Mouse (Mus musculus): ENCODE results near the gene Ttc28. TPM values are rescaled to one million over a fixed set of nuclear protein-coding genes. Genes with fewer than 3 reads are reported as not detected.
A peak's percentile ranks its signal among the peaks of the same experiment; 100 is the strongest.

Ttc28 gene
- polyA plus RNA-seq, 1 experiment from 2014 or later = 10.2 TPM

GRCm38 (mm10) chr5:110997692-110998091, 118.1 kb downstream of the Ttc28 start:
- 73% methylated on average over 7 of the region's 7 CpGs for WGBS
- no peak overlapping the region for H3K9ac ChIP-seq
- H3K4me3 ChIP-seq (replicated peaks) = no peak overlapping the region
- H3K4me2 ChIP-seq = no peak overlapping the region
- H3K36me3 ChIP-seq = no peaks in the 10 kb centered on the region
- no peaks in the 10 kb centered on the region for H3K9me3 ChIP-seq
- H3K4me1 ChIP-seq = no peaks in the 10 kb centered on the region
- H3K27me3 ChIP-seq (replicated peaks) = no peaks in the 10 kb centered on the region
- no peak for ATAC-seq (ENCODE audit: insufficient read depth, low FRiP score, low read depth)
- H3K27ac ChIP-seq = no peak overlapping the region

DNA sequence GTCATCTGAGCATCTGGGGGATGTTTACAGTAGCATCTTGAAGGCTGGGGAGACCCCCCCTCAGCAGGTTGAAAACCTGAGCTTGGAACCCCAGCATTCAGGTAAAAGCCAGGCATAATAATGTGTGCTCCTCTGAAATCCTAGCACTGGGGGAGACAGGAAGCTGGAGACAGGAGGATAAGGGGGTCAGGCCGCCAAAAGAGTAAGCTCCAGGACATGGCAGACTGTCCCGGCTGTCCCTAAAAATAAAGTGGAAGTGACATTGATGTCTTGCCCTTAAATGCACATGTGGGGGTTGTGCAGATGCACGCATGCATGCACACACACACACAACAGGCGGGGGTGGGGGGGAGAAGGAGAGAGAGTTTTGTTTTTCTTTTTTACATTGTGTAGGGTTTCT, 118.7 kb downstream of the Ttc28 start:
- no peak overlapping the region for H3K27ac ChIP-seq
- no peaks in the 10 kb centered on the region for H3K9me3 ChIP-seq
- WGBS = 72% methylated on average over 4 of the region's 4 CpGs
- H3K4me3 ChIP-seq (replicated peaks) = no peak overlapping the region
- H3K27me3 ChIP-seq (replicated peaks) = no peaks in the 10 kb centered on the region
- H3K9ac ChIP-seq = no peak overlapping the region
- no peaks in the 10 kb centered on the region for H3K36me3 ChIP-seq
- no peak overlapping the region for H3K4me2 ChIP-seq
- H3K4me1 ChIP-seq = no peaks in the 10 kb centered on the region
- no peak for ATAC-seq (ENCODE audit: insufficient read depth, low FRiP score, low read depth)

GRCm38 (mm10) chr5:111000953-111001352, 121.3 kb downstream of the Ttc28 start:
- no peak overlapping the region for H3K27ac ChIP-seq
- H3K4me1 ChIP-seq = no peaks in the 10 kb centered on the region
- H3K27me3 ChIP-seq (replicated peaks) = no peaks in the 10 kb centered on the region
- no peak overlapping the region for H3K4me3 ChIP-seq (replicated peaks)
- H3K9me3 ChIP-seq = no peaks in the 10 kb centered on the region
- ATAC-seq (ENCODE audit: insufficient read depth, low FRiP score, low read depth) = no peak
- no peak overlapping the region for H3K4me2 ChIP-seq
- no peaks in the 10 kb centered on the region for H3K36me3 ChIP-seq
- 71% methylated on average over 5 of the region's 5 CpGs for WGBS
- H3K9ac ChIP-seq = no peak overlapping the region

GRCm38 (mm10) chr5:111003220-111003619, 123.6 kb downstream of the Ttc28 start:
- no peaks in the 10 kb centered on the region for H3K27me3 ChIP-seq (replicated peaks)
- no peaks in the 10 kb centered on the region for H3K36me3 ChIP-seq
- peaks cover 6% of the 10 kb centered on the region; the same call in 1 of the 2 replicates for H3K4me1 ChIP-seq
- no peak overlapping the region for H3K9ac ChIP-seq
- no peaks in the 10 kb centered on the region for H3K9me3 ChIP-seq
- no peak overlapping the region for H3K4me2 ChIP-seq
- H3K4me3 ChIP-seq (replicated peaks) = no peak overlapping the region
- 78% methylated on average over 5 of the region's 5 CpGs for WGBS
- no peak for ATAC-seq (ENCODE audit: insufficient read depth, low FRiP score, low read depth)
- no peak overlapping the region for H3K27ac ChIP-seq

- Histone ChIP-seq H3K4me2 (no peak overlapping the region), H3K9me3 (no peaks in the 10 kb centered on the region), H3K27ac (no peak overlapping the region), H3K27me3 (replicated peaks) (no peaks in the 10 kb centered on the region), H3K9ac (no peak overlapping the region), H3K4me3 (replicated peaks) (no peak overlapping the region), H3K36me3 (no peaks in the 10 kb centered on the region), H3K4me1 (peaks cover 6% of the 10 kb centered on the region; the same call in 1 of the 2 replicates)
- 89% methylated on average over 9 of the region's 9 CpGs for WGBS
- no peak for ATAC-seq (ENCODE audit: insufficient read depth, low FRiP score, low read depth)
Measured at GRCm38 (mm10) chr5:111003750-111004149, 124.1 kb downstream of the Ttc28 start.

- H3K9ac ChIP-seq = no peak overlapping the region
- ATAC-seq (ENCODE audit: insufficient read depth, low FRiP score, low read depth) = no peak
- H3K4me3 ChIP-seq (replicated peaks) = no peak overlapping the region
- no peak overlapping the region for H3K4me2 ChIP-seq
- no peaks in the 10 kb centered on the region for H3K36me3 ChIP-seq
- H3K4me1 ChIP-seq = peaks cover 13% of the 10 kb centered on the region
- no peaks in the 10 kb centered on the region for H3K27me3 ChIP-seq (replicated peaks)
- WGBS = 62% methylated on average over 14 of the region's 14 CpGs
- no peaks in the 10 kb centered on the region for H3K9me3 ChIP-seq
- H3K27ac ChIP-seq = no peak overlapping the region
Measured at GRCm38 (mm10) chr5:111006272-111007135, 126.9 kb downstream of the Ttc28 start.

GRCm38 (mm10) chr5:111007136-111007500, 127.5 kb downstream of the Ttc28 start:
- Histone ChIP-seq H3K4me2 (no peak overlapping the region), H3K4me3 (replicated peaks) (no peak overlapping the region), H3K27ac (peak overlapping the region; percentile 28; the same call in 1 of the 2 replicates), H3K36me3 (no peaks in the 10 kb centered on the region), H3K4me1 (peaks cover 18% of the 10 kb centered on the region), H3K9ac (no peak overlapping the region), H3K27me3 (replicated peaks) (no peaks in the 10 kb centered on the region), H3K9me3 (no peaks in the 10 kb centered on the region)
- 45% methylated on average over 7 of the region's 7 CpGs for WGBS
- no peak for ATAC-seq (ENCODE audit: insufficient read depth, low FRiP score, low read depth)

DNA sequence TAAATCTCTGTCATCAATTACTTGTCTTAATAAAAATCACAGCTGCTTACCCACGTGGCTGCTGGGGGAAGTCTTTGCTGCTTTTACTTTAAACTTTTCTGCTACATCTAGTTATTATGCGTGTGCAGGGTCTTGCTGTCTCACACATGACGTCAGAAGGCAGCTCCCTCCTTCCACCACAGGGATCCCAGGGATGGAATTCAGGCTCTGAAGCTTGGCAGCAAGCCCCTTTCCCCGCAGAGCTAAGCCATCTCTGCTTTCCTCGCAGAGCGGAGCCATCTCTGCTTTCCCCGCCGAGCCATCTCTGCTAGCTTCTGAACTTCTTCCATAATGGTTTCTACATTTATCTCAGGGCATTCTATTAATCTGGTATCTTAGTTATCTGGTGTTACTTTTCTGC, 128.3 kb downstream of the Ttc28 start:
- Histone ChIP-seq H3K27ac (no peak overlapping the region), H3K36me3 (no peaks in the 10 kb centered on the region), H3K9me3 (no peaks in the 10 kb centered on the region), H3K4me2 (no peak overlapping the region), H3K9ac (no peak overlapping the region), H3K27me3 (replicated peaks) (no peaks in the 10 kb centered on the region), H3K4me3 (replicated peaks) (no peak overlapping the region), H3K4me1 (peaks cover 22% of the 10 kb centered on the region)
- no peak for ATAC-seq (ENCODE audit: insufficient read depth, low FRiP score, low read depth)
- 42% methylated on average over 8 of the region's 8 CpGs for WGBS

- no peak for ATAC-seq (ENCODE audit: insufficient read depth, low FRiP score, low read depth)
- Histone ChIP-seq H3K27me3 (replicated peaks) (no peaks in the 10 kb centered on the region), H3K27ac (no peak overlapping the region), H3K9ac (no peak overlapping the region), H3K4me2 (no peak overlapping the region), H3K9me3 (no peaks in the 10 kb centered on the region), H3K4me3 (replicated peaks) (no peak overlapping the region), H3K4me1 (peaks cover 22% of the 10 kb centered on the region), H3K36me3 (no peaks in the 10 kb centered on the region)
- WGBS = 76% methylated on average over 6 of the region's 6 CpGs
Measured at GRCm38 (mm10) chr5:111008431-111008830, 128.8 kb downstream of the Ttc28 start.

DNA sequence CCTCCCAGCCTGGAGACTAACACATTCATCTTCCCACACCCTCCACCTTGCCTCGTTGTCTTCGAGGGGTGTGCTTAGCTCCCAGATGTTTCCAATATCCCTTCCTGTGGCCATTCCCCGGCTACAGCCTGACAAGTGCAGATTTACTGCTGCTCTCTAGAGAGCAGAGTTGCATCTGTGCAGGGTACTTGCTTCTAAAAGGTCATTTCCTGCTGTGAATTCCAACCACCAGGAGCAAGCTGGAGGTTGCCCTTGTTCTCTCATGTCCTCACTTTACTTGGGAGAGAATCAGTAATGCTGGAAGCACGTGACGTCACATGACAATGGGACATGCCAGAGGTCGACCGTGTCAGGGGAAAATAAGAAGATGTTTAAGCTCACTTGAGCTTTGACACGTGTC, 131.7 kb downstream of the Ttc28 start:
- ATAC-seq (ENCODE audit: insufficient read depth, low FRiP score, low read depth) = peak; percentile 53; the same call in 1 of the 2 replicates
- no peak overlapping the region for H3K4me2 ChIP-seq

GRCm38 (mm10) chr5:111012064-111012463, 132.5 kb downstream of the Ttc28 start:
- H3K9ac ChIP-seq = no peak overlapping the region
- 53% methylated on average over 11 of the region's 11 CpGs for WGBS
- H3K27me3 ChIP-seq (replicated peaks) = no peaks in the 10 kb centered on the region
- H3K36me3 ChIP-seq = no peaks in the 10 kb centered on the region
- H3K4me1 ChIP-seq = peaks cover 16% of the 10 kb centered on the region
- ATAC-seq (ENCODE audit: insufficient read depth, low FRiP score, low read depth) = no peak
- H3K4me3 ChIP-seq (replicated peaks) = no peak overlapping the region
- H3K27ac ChIP-seq = no peak overlapping the region
- H3K9me3 ChIP-seq = no peaks in the 10 kb centered on the region
- no peak overlapping the region for H3K4me2 ChIP-seq

More for the DNA sequence above, 131.7 kb downstream of the Ttc28 start:
- H3K4me3 ChIP-seq (replicated peaks) = no peak overlapping the region
- 21% methylated on average over 8 of the region's 8 CpGs for WGBS
- H3K36me3 ChIP-seq = no peaks in the 10 kb centered on the region
- no peaks in the 10 kb centered on the region for H3K9me3 ChIP-seq
- H3K27me3 ChIP-seq (replicated peaks) = no peaks in the 10 kb centered on the region
- no peak overlapping the region for H3K9ac ChIP-seq
- peaks cover 22% of the 10 kb centered on the region for H3K4me1 ChIP-seq
- no peak overlapping the region for H3K27ac ChIP-seq

DNA sequence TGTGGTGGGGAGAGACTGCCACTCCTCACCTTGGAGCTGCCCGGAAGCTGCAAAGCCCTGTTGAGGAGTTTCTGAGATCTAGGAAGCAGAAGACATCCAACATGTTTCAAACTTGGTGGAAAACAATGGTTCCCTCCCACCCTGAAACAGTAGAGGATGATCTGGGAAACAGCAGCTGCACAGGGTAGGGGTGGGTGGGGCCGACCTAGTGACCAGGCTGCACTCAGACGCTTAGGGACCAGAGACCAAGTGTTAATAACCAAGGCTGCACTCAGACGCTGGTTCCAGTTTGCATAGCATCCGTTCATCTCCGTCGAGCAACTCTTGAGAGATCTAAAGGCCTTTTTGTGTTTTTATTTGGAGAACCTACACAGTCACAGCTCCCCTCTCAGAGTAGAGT, 133.0 kb downstream of the Ttc28 start:
- Histone ChIP-seq H3K4me3 (replicated peaks) (no peak overlapping the region), H3K36me3 (no peaks in the 10 kb centered on the region), H3K9me3 (no peaks in the 10 kb centered on the region), H3K4me2 (no peak overlapping the region), H3K4me1 (peaks cover 16% of the 10 kb centered on the region), H3K9ac (no peak overlapping the region), H3K27me3 (replicated peaks) (no peaks in the 10 kb centered on the region), H3K27ac (no peak overlapping the region)
- 36% methylated on average over 7 of the region's 7 CpGs for WGBS
- ATAC-seq (ENCODE audit: insufficient read depth, low FRiP score, low read depth) = no peak

All from stomach, embryonic 15.5 days (tissue).